Mouse (Mus musculus) lung, postnatal 0 days (tissue): ENCODE measurements at regions not wholly inside any gene's neighbourhood (a gene's known extent, or its start where the extent isn't known, plus 50 kb on each side); places are given as distances from the start of the nearest gene placed in this dataset.

ENCODE experiments used
- ATAC-seq: fragments of 200-750 bp; cut with Nextera tagmentation; 2 replicates; pipeline ENCODE4 v1.8.0; 2017; ENCODE audit warnings: moderate library complexity
- DNase-seq: peaks from one replicate; pipeline ENCODE4 v3.0.0-alpha.2; 2016; ENCODE audit warnings: low spot score
- H3K27ac ChIP-seq: fragments of 300-500 bp; sonication (generic); 2 replicates; pipeline ENCODE4 v1.5.1; 2014; ENCODE audit warnings: antibody characterized with exemption, mild to moderate bottlenecking, low read length, mixed read lengths
- H3K27me3 ChIP-seq: fragments of 300-500 bp; sonication (generic); replicated peaks from 2 replicates; pipeline ENCODE4 v1.6.1; 2014; ENCODE audit warnings: low read length, mixed read lengths; ENCODE audit not compliant: insufficient read depth
- H3K36me3 ChIP-seq: fragments of 300-500 bp; sonication (generic); 2 replicates; pipeline ENCODE4 v1.6.1; 2014; ENCODE audit warnings: low read length, mixed read lengths; ENCODE audit not compliant: insufficient read depth
- H3K4me1 ChIP-seq: fragments of 300-500 bp; sonication (generic); 2 replicates; pipeline ENCODE4 v1.6.1; 2014; ENCODE audit warnings: antibody characterized with exemption, low read depth, low read length, mixed read lengths; ENCODE audit not compliant: insufficient read depth
- H3K4me2 ChIP-seq: fragments of 300-500 bp; sonication (generic); replicated peaks from 2 replicates; pipeline ENCODE4 v1.6.1; 2014; ENCODE audit warnings: low read depth, mild to moderate bottlenecking, low read length, moderate library complexity, mixed read lengths
- H3K4me3 ChIP-seq: fragments of 300-500 bp; sonication (generic); 2 replicates; pipeline ENCODE4 v1.5.1; 2014; ENCODE audit warnings: low read depth, low read length
- H3K9ac ChIP-seq: fragments of 300-500 bp; sonication (generic); replicated peaks from 2 replicates; pipeline ENCODE4 v1.6.1; 2014; ENCODE audit warnings: low read depth, mild to moderate bottlenecking
- H3K9me3 ChIP-seq: fragments of 300-500 bp; sonication (generic); 2 replicates; pipeline ENCODE4 v1.6.1; 2016; ENCODE audit warnings: low read length, mixed read lengths
- CTCF ChIP-seq: IDR thresholded peaks from 2 replicates; pipeline ENCODE4 v1.5.1; 2016; ENCODE audit warnings: antibody characterized with exemption, mild to moderate bottlenecking
- EP300 ChIP-seq: IDR thresholded peaks from 2 replicates; pipeline ENCODE4 v1.6.1; 2016; ENCODE audit warnings: antibody characterized with exemption, mild to moderate bottlenecking, control low read depth
- WGBS: fragments of 180-500 bp; shearing (Covaris S2); extraction: QIAGEN DNeasy Blood & Tissue Kit; methylation state at CpG from one replicate; pipeline ENCODE4 v1.1.7; 2014; 5-methylcytosine and 5-hydroxymethylcytosine counted together

DNA sequence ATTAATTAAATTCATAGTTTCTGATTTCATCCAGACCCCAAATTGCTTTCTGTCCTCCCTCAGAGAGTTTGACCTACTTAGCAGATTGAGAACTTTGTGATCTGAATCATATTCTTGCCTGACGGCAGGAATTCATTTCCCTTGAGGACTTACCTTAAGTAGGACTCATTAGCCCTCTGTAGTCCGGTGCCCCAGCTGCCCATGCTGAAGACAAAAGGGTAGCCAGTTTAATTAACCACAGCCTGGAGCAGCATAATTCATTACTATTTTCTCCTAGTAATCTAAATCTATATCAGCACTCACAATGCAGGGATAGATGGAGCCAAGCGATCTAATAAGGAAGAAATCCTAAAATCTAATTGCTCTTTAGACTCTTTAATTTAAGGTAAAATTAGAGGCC, 1470.9 kb upstream of the Igfbp7 start:
- H3K9me3 ChIP-seq, result no peaks in the 10 kb centered on the region
- no peak overlapping the region for H3K27ac ChIP-seq
- DNase-seq, result no peak
- no peak overlapping the region for H3K4me3 ChIP-seq
- no peak overlapping the region for H3K4me2 ChIP-seq
- no peak for ATAC-seq
- no peaks in the 10 kb centered on the region for H3K27me3 ChIP-seq
- H3K36me3 ChIP-seq, result no peaks in the 10 kb centered on the region
- WGBS, result 80% methylated on average over 3 of the region's 3 CpGs
- no peaks in the 10 kb centered on the region for H3K4me1 ChIP-seq
- no peak overlapping the region for H3K9ac ChIP-seq
- TF ChIP-seq EP300 (no peak), CTCF (no peak)

DNA sequence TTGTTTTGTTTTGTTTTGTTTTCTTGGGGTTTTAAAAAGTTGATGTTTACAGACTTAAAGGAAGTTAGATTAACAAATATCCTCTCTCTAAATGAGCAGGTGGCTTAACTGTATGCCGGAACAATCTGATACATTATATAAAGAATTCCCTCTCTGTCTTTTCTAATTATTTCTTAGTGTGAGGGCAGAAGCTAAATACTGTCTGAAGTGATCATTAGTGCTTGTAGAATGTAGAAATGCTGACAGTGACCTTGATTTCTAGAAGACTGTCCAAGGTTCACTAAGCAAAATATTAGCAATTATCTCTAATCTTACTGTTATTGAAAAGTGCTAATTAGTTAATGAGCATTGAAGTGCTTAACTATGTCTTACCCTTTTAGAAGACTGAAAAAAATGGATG, 1437.3 kb upstream of the Igfbp7 start:
- no peaks in the 10 kb centered on the region for H3K27me3 ChIP-seq
- H3K4me2 ChIP-seq, result no peak overlapping the region
- no peaks in the 10 kb centered on the region for H3K36me3 ChIP-seq
- no peaks in the 10 kb centered on the region for H3K9me3 ChIP-seq
- H3K27ac ChIP-seq, result no peak overlapping the region
- TF ChIP-seq CTCF (no peak), EP300 (no peak)
- 94% methylated on average over 1 of the region's 1 CpGs for WGBS
- no peaks in the 10 kb centered on the region for H3K4me1 ChIP-seq
- H3K9ac ChIP-seq, result no peak overlapping the region
- no peak for DNase-seq
- H3K4me3 ChIP-seq, result no peak overlapping the region
- no peak for ATAC-seq

DNA sequence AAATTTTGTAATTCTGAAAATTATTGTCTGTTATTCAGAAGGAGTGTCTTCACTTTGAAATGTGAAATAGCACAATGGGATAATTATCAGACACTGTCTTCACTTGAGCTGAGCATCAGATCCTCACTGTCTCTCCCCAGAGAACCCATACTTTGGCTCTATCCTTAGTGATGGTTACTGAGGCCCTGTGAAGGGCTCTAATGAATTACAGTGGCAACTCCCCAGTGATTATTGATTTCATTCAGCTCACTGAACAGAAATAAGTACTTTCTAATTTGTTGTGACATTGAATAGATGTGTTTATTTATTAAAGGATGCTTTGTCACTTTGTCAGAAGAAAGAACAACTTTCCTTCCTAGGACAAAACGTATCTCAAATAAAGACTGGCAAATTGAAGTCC, 1389.5 kb upstream of the Igfbp7 start:
- H3K4me2 ChIP-seq, result no peak overlapping the region
- DNase-seq, result no peak
- TF ChIP-seq CTCF, result no peak
- no peak for TF ChIP-seq EP300
- H3K4me3 ChIP-seq, result no peak overlapping the region
- WGBS, result 72% methylated on average over 1 of the region's 1 CpGs
- no peak for ATAC-seq
- H3K9ac ChIP-seq, result no peak overlapping the region
- no peaks in the 10 kb centered on the region for H3K36me3 ChIP-seq
- H3K27ac ChIP-seq, result no peak overlapping the region
- H3K27me3 ChIP-seq, result no peaks in the 10 kb centered on the region
- no peaks in the 10 kb centered on the region for H3K9me3 ChIP-seq
- H3K4me1 ChIP-seq, result no peaks in the 10 kb centered on the region
